Mouse (Mus musculus): ENCODE results near the gene Ccdc154. TPM values are rescaled to one million over a fixed set of nuclear protein-coding genes. Genes with fewer than 3 reads are reported as not detected.

The Ccdc154 gene
- polyA plus RNA-seq, 1 experiment from 2014 or later, result not detected

GRCm38 (mm10) chr17:25188150-25189031 lies 26.1 kb downstream of the Ccdc154 start, which contains the start of gene Unkl:
TSS of gene Unkl (plus strand) at chr17:25188397.
- Histone ChIP-seq H3K4me1 (peaks cover 33% of the 10 kb centered on the region), H3K27me3 (ENCODE audit: low read depth, poor library complexity, severe bottlenecking) (no peaks in the 10 kb centered on the region), H3K4me3 (peak within 1 kb of the TSS; percentile 91), H3K36me3 (peaks cover 34% of the 10 kb centered on the region), H3K9me3 (replicated peaks) (no peaks in the 10 kb centered on the region), H3K27ac (peak within 1 kb of the TSS; percentile 92)
- peak; percentile 89 for DNase-seq (ENCODE audit: low spot score)
- under 1% methylated on average over 82 of the region's 104 CpGs for WGBS

- H3K36me3 ChIP-seq, result peaks cover 41% of the 10 kb centered on the region
- H3K27me3 ChIP-seq (ENCODE audit: low read depth, poor library complexity, severe bottlenecking), result no peaks in the 10 kb centered on the region
- peak overlapping the region; percentile 92 for H3K27ac ChIP-seq
- 3% methylated on average over 16 of the region's 16 CpGs for WGBS
- peaks cover 27% of the 10 kb centered on the region for H3K4me1 ChIP-seq
- no peaks in the 10 kb centered on the region for H3K9me3 ChIP-seq (replicated peaks)
- DNase-seq (ENCODE audit: low spot score), result no peak
- H3K4me3 ChIP-seq, result peak overlapping the region; percentile 91
Observed at GRCm38 (mm10) chr17:25189091-25189490, 26.8 kb downstream of the Ccdc154 start.

- Histone ChIP-seq H3K4me3 (no peak overlapping the region), H3K27me3 (ENCODE audit: low read depth, poor library complexity, severe bottlenecking) (no peaks in the 10 kb centered on the region), H3K9me3 (replicated peaks) (no peaks in the 10 kb centered on the region), H3K4me1 (no peaks in the 10 kb centered on the region), H3K36me3 (peaks cover 90% of the 10 kb centered on the region), H3K27ac (no peak overlapping the region)
- no peak for DNase-seq (ENCODE audit: low spot score)
- 94% methylated on average over 4 of the region's 4 CpGs for WGBS
Observed at GRCm38 (mm10) chr17:25202401-25202800, 40.1 kb downstream of the Ccdc154 start.

- peaks cover 98% of the 10 kb centered on the region for H3K36me3 ChIP-seq
- no peak for DNase-seq (ENCODE audit: low spot score)
- H3K27ac ChIP-seq, result no peak overlapping the region
- H3K27me3 ChIP-seq (ENCODE audit: low read depth, poor library complexity, severe bottlenecking), result no peaks in the 10 kb centered on the region
- 90% methylated on average over 4 of the region's 4 CpGs for WGBS
- H3K9me3 ChIP-seq (replicated peaks), result no peaks in the 10 kb centered on the region
- H3K4me3 ChIP-seq, result no peak overlapping the region
- H3K4me1 ChIP-seq, result no peaks in the 10 kb centered on the region
Observed at GRCm38 (mm10) chr17:25210006-25210405, 47.7 kb downstream of the Ccdc154 start.

- WGBS, result 89% methylated on average over 15 of the region's 15 CpGs
- no peak for DNase-seq (ENCODE audit: low spot score)
- peaks cover 98% of the 10 kb centered on the region for H3K36me3 ChIP-seq
Observed at GRCm38 (mm10) chr17:25210680-25211466, 48.6 kb downstream of the Ccdc154 start.

GRCm38 (mm10) chr17:25211705-25212104 lies 49.4 kb downstream of the Ccdc154 start:
- DNase-seq (ENCODE audit: low spot score), result no peak
- no peak overlapping the region for H3K4me3 ChIP-seq
- H3K4me1 ChIP-seq, result no peaks in the 10 kb centered on the region
- H3K27me3 ChIP-seq (ENCODE audit: low read depth, poor library complexity, severe bottlenecking), result no peaks in the 10 kb centered on the region
- H3K36me3 ChIP-seq, result peaks cover 98% of the 10 kb centered on the region
- H3K9me3 ChIP-seq (replicated peaks), result no peaks in the 10 kb centered on the region
- WGBS, result 94% methylated on average over 4 of the region's 4 CpGs
- H3K27ac ChIP-seq, result no peak overlapping the region

More at GRCm38 (mm10) chr17:25210680-25211466, 48.6 kb downstream of the Ccdc154 start:
- H3K27ac ChIP-seq, result no peak overlapping the region
- no peak overlapping the region for H3K4me3 ChIP-seq
- H3K4me1 ChIP-seq, result no peaks in the 10 kb centered on the region
- H3K27me3 ChIP-seq (ENCODE audit: low read depth, poor library complexity, severe bottlenecking), result no peaks in the 10 kb centered on the region
- no peaks in the 10 kb centered on the region for H3K9me3 ChIP-seq (replicated peaks)

GRCm38 (mm10) chr17:25215431-25215830 lies 53.2 kb downstream of the Ccdc154 start:
- Histone ChIP-seq H3K36me3 (peaks cover 98% of the 10 kb centered on the region), H3K9me3 (replicated peaks) (no peaks in the 10 kb centered on the region), H3K4me3 (no peak overlapping the region), H3K4me1 (no peaks in the 10 kb centered on the region), H3K27me3 (ENCODE audit: low read depth, poor library complexity, severe bottlenecking) (no peaks in the 10 kb centered on the region), H3K27ac (no peak overlapping the region)
- 86% methylated on average over 3 of the region's 3 CpGs for WGBS
- no peak for DNase-seq (ENCODE audit: low spot score)

GRCm38 (mm10) chr17:25218967-25219366 lies 56.7 kb downstream of the Ccdc154 start:
- H3K27me3 ChIP-seq (ENCODE audit: low read depth, poor library complexity, severe bottlenecking), result no peaks in the 10 kb centered on the region
- H3K4me3 ChIP-seq, result no peak overlapping the region
- DNase-seq (ENCODE audit: low spot score), result no peak
- H3K36me3 ChIP-seq, result peaks cover 77% of the 10 kb centered on the region
- H3K9me3 ChIP-seq (replicated peaks), result no peaks in the 10 kb centered on the region
- no peak overlapping the region for H3K27ac ChIP-seq
- H3K4me1 ChIP-seq, result peaks cover 22% of the 10 kb centered on the region
- 90% methylated on average over 9 of the region's 9 CpGs for WGBS

- Histone ChIP-seq H3K4me3 (no peak overlapping the region), H3K36me3 (peaks cover 72% of the 10 kb centered on the region), H3K27ac (no peak overlapping the region), H3K9me3 (replicated peaks) (no peaks in the 10 kb centered on the region), H3K27me3 (ENCODE audit: low read depth, poor library complexity, severe bottlenecking) (no peaks in the 10 kb centered on the region), H3K4me1 (peaks cover 22% of the 10 kb centered on the region)
- WGBS, result 92% methylated on average over 15 of the region's 15 CpGs
- DNase-seq (ENCODE audit: low spot score), result no peak
Observed at GRCm38 (mm10) chr17:25219492-25220295, 57.4 kb downstream of the Ccdc154 start.

GRCm38 (mm10) chr17:25220746-25221145 lies 58.5 kb downstream of the Ccdc154 start:
- H3K27me3 ChIP-seq (ENCODE audit: low read depth, poor library complexity, severe bottlenecking), result no peaks in the 10 kb centered on the region
- no peak overlapping the region for H3K4me3 ChIP-seq
- H3K4me1 ChIP-seq, result peaks cover 22% of the 10 kb centered on the region
- no peak overlapping the region for H3K27ac ChIP-seq
- H3K36me3 ChIP-seq, result peaks cover 65% of the 10 kb centered on the region
- DNase-seq (ENCODE audit: low spot score), result no peak
- no peaks in the 10 kb centered on the region for H3K9me3 ChIP-seq (replicated peaks)
- WGBS, result 79% methylated on average over 1 of the region's 1 CpGs

Data from limb, embryonic 10.5 days (tissue).